8 mouse cellular contexts compared by ENCODE assay signal in genomic region chr17:62415152-62415551, GRCm38 (mm10).
A peak's percentile ranks its signal among the peaks of the same experiment; 100 is the strongest.
DNase-seq lines count a peak whose midpoint lies in the region; ATAC-seq lines count a peak whose summit lies in the region.

No protein-coding gene starts in this region.

- WGBS in midbrain, embryonic 13.5 days = 91% methylated on average over 4 of the region's 4 CpGs

- H3K27me3 ChIP-seq in midbrain, embryonic 13.5 days = no peaks in the 10 kb centered on the region

- no peaks in the 10 kb centered on the region for H3K4me1 ChIP-seq in midbrain, embryonic 13.5 days (replicated peaks)

- no peak overlapping the region for H3K4me2 ChIP-seq in midbrain, embryonic 13.5 days (replicated peaks)

- no peaks in the 10 kb centered on the region for H3K9me3 ChIP-seq in midbrain, embryonic 13.5 days

- H3K4me3 ChIP-seq in midbrain, embryonic 13.5 days (replicated peaks) = no peak overlapping the region

- no peak for ATAC-seq in megakaryocyte progenitor cell, adult 5-6 weeks (replicated peaks; ENCODE audit: poor library complexity)
- ATAC-seq in midbrain, embryonic 13.5 days = no peak

- no peaks in the 10 kb centered on the region for H3K36me3 ChIP-seq in midbrain, embryonic 13.5 days

- H3K9ac ChIP-seq in midbrain, embryonic 13.5 days (replicated peaks) = no peak overlapping the region

- H3K27ac ChIP-seq in midbrain, embryonic 13.5 days = no peak overlapping the region

- DNase-seq in cerebellum, postnatal 10 days = peak; percentile 81 to 82
- DNase-seq in cerebellum, adult 8-10 months = no peak
- peak; percentile 50 for DNase-seq in Muller cell, postnatal 12 days (ENCODE audit: inconsistent ontology term)
- peak; percentile 50 for DNase-seq in gastrocnemius, postnatal 25 days
- DNase-seq in left cerebral cortex, adult 18-20 months (ENCODE audit: low spot score in 2 of 2) = peak; percentile 3 to 12
- DNase-seq in adrenal gland, postnatal 4 days (ENCODE audit: low spot score in 2 of 2) = no peak

Comparison
In these comparisons a context has a peak if more than half of its experiments do, and no peak if none do; other contexts are left out.
1. DNase-seq: peak in cerebellum, postnatal 10 days (2 of 2), Muller cell, postnatal 12 days (single experiment), gastrocnemius, postnatal 25 days (single experiment) and left cerebral cortex, adult 18-20 months (2 of 2); none in cerebellum, adult 8-10 months (single experiment) and adrenal gland, postnatal 4 days (0 of 2).